Comparison of ENCODE assay signal across 7 mouse cellular contexts in genomic region chr4:47010400-47011231, GRCm38 (mm10). TPM values are rescaled to one million over a fixed set of nuclear protein-coding genes. Genes with fewer than 3 reads are reported as not detected.
DNase-seq lines count a peak whose midpoint lies in the region; ATAC-seq and TF ChIP-seq lines count a peak whose summit lies in the region.

No protein-coding gene starts in this region.

- no peak for TF ChIP-seq EP300 in stomach, postnatal 0 days (optimal IDR thresholded peaks at IDR 0.05)
- TF ChIP-seq EP300 in liver, postnatal 0 days (IDR thresholded peaks at IDR 0.05; ENCODE audit: low read depth), result no peak

- H3K4me2 ChIP-seq in stomach, embryonic 14.5 days (replicated peaks; ENCODE audit: low read depth, low read length), result peak overlapping the region; percentile 22; the same call in 1 of the 2 replicates
- no peak overlapping the region for H3K4me2 ChIP-seq in stomach, postnatal 0 days (replicated peaks; ENCODE audit: low read depth)
- H3K4me2 ChIP-seq in kidney, embryonic 16.5 days (replicated peaks; ENCODE audit: low read depth, low read length), result peak overlapping the region; percentile 39
- peak overlapping the region; percentile 53 for H3K4me2 ChIP-seq in liver, postnatal 0 days (ENCODE audit: low read depth, low read length)

- H3K9me3 ChIP-seq in stomach, embryonic 14.5 days (ENCODE audit: control insufficient read depth, low read depth, low read length), result no peaks in the 10 kb centered on the region
- no peaks in the 10 kb centered on the region for H3K9me3 ChIP-seq in stomach, postnatal 0 days (ENCODE audit: control insufficient read depth, low read length)
- H3K9me3 ChIP-seq in kidney, embryonic 16.5 days (ENCODE audit: low read length), result no peaks in the 10 kb centered on the region
- H3K9me3 ChIP-seq in liver, postnatal 0 days (ENCODE audit: low read length), result no peaks in the 10 kb centered on the region

- no peaks in the 10 kb centered on the region for H3K27me3 ChIP-seq in stomach, embryonic 14.5 days (ENCODE audit: control insufficient read depth, insufficient read depth, low read length)
- no peaks in the 10 kb centered on the region for H3K27me3 ChIP-seq in stomach, postnatal 0 days (ENCODE audit: control insufficient read depth, insufficient read depth, low read length)
- no peaks in the 10 kb centered on the region for H3K27me3 ChIP-seq in kidney, embryonic 16.5 days (ENCODE audit: insufficient read depth, low read length)
- H3K27me3 ChIP-seq in liver, postnatal 0 days (ENCODE audit: insufficient read depth, low read length), result 0 out of 2 replicates have a peak, but pooled peaks cover 3% of the 10 kb centered on the region

- ATAC-seq in stomach, embryonic 14.5 days (ENCODE audit: insufficient number of reproducible peaks, insufficient read depth, low FRiP score, low read depth), result no peak
- ATAC-seq in stomach, postnatal 0 days (ENCODE audit: low FRiP score, low TSS enrichment), result no peak; the same call in 1 of the 2 replicates
- peak; percentile 73 for ATAC-seq in frontal cortex, adult (ENCODE audit: low TSS enrichment)
- no peak for ATAC-seq in kidney, embryonic 16.5 days (ENCODE audit: low FRiP score, low TSS enrichment)
- peak; percentile 50 for ATAC-seq in liver, postnatal 0 days
- no peak for ATAC-seq in erythroid progenitor cell, adult 5-6 weeks (replicated peaks; ENCODE audit: low FRiP score, poor library complexity, severe bottlenecking)

- 33% methylated on average over 12 of the region's 12 CpGs for WGBS in stomach, embryonic 14.5 days
- WGBS in stomach, postnatal 0 days, result 40% methylated on average over 12 of the region's 12 CpGs
- WGBS in kidney, embryonic 16.5 days, result 38% methylated on average over 12 of the region's 12 CpGs
- 23% methylated on average over 12 of the region's 12 CpGs for WGBS in liver, postnatal 0 days (ENCODE audit: insufficient replicate concordance)

- no peaks in the 10 kb centered on the region for H3K36me3 ChIP-seq in stomach, embryonic 14.5 days (ENCODE audit: control insufficient read depth, insufficient read depth, low read length)
- H3K36me3 ChIP-seq in stomach, postnatal 0 days (ENCODE audit: control insufficient read depth, insufficient read depth, low read length), result no peaks in the 10 kb centered on the region
- H3K36me3 ChIP-seq in kidney, embryonic 16.5 days (ENCODE audit: insufficient read depth, low read length), result no peaks in the 10 kb centered on the region
- no peaks in the 10 kb centered on the region for H3K36me3 ChIP-seq in liver, postnatal 0 days (replicated peaks; ENCODE audit: insufficient read depth, low read length)

- DNase-seq in stomach, postnatal 0 days (ENCODE audit: low spot score), result no peak
- DNase-seq in liver, postnatal 0 days, result peak; percentile 61
- peak; percentile 52 to 60 for DNase-seq in spleen, adult 18-20 months

- no peak overlapping the region for H3K4me3 ChIP-seq in stomach, embryonic 14.5 days (ENCODE audit: low read depth, low read length)
- no peak overlapping the region for H3K4me3 ChIP-seq in stomach, postnatal 0 days (ENCODE audit: low read depth, low read length)
- H3K4me3 ChIP-seq in kidney, embryonic 16.5 days (ENCODE audit: low read length), result no peak overlapping the region
- H3K4me3 ChIP-seq in liver, postnatal 0 days (ENCODE audit: low read depth, low read length), result peak overlapping the region; percentile 30; the same call in 1 of the 2 replicates

- peaks cover 5% of the 10 kb centered on the region; the same call in 1 of the 2 replicates for H3K4me1 ChIP-seq in stomach, embryonic 14.5 days (ENCODE audit: control insufficient read depth, insufficient read depth, low read length)
- H3K4me1 ChIP-seq in stomach, postnatal 0 days (replicated peaks; ENCODE audit: control insufficient read depth, insufficient read depth), result no peaks in the 10 kb centered on the region
- peaks cover 4% of the 10 kb centered on the region; the same call in 1 of the 2 replicates for H3K4me1 ChIP-seq in kidney, embryonic 16.5 days (ENCODE audit: insufficient read depth, low read length)
- H3K4me1 ChIP-seq in liver, postnatal 0 days (ENCODE audit: insufficient read depth), result peaks cover 14% of the 10 kb centered on the region

- no peak for TF ChIP-seq CTCF in stomach, postnatal 0 days (IDR thresholded peaks at IDR 0.05; ENCODE audit: low read depth)
- no peak for TF ChIP-seq CTCF in liver, postnatal 0 days (IDR thresholded peaks at IDR 0.05; ENCODE audit: low read depth)

- H3K27ac ChIP-seq in stomach, embryonic 14.5 days (ENCODE audit: low read length), result no peak overlapping the region
- no peak overlapping the region for H3K27ac ChIP-seq in stomach, postnatal 0 days (replicated peaks)
- no peak overlapping the region for H3K27ac ChIP-seq in kidney, embryonic 16.5 days (ENCODE audit: low read length)
- H3K27ac ChIP-seq in liver, postnatal 0 days (ENCODE audit: low read depth), result peak overlapping the region; percentile 66

- H3K9ac ChIP-seq in stomach, embryonic 14.5 days (replicated peaks; ENCODE audit: low read depth, low read length), result no peak overlapping the region
- no peak overlapping the region for H3K9ac ChIP-seq in stomach, postnatal 0 days (ENCODE audit: low read length)
- no peak overlapping the region for H3K9ac ChIP-seq in kidney, embryonic 16.5 days (replicated peaks; ENCODE audit: low read length)
- H3K9ac ChIP-seq in liver, postnatal 0 days (replicated peaks), result no peak overlapping the region

RNA-seq across cellular contexts. Expression of gene Gabbr2, which starts 18.9 kb away (rescaled TPM):
- polyA plus RNA-seq in stomach, embryonic 14.5 days (2014; fragmentation: Nextera tagmentation; extraction: Ambion mirVana), result 0.08 and 0.09 TPM in 2 replicates
- polyA plus RNA-seq in stomach, postnatal 0 days (2015; fragmentation: Nextera tagmentation; extraction: Ambion mirVana), result 0.04 and 0.06 TPM in 2 replicates
- 0.11 and 0.13 TPM in 2 replicates for polyA plus RNA-seq in kidney, embryonic 16.5 days (2015; fragmentation: Nextera tagmentation; extraction: Ambion mirVana)
- polyA plus RNA-seq in liver, postnatal 0 days (2015; fragmentation: Nextera tagmentation; extraction: Ambion mirVana), result 0.11 and 0.20 TPM in 2 replicates
- total RNA-seq in erythroid progenitor cell, adult 5-6 weeks (2015; ENCODE audit: low replicate concordance), result not detected in 2 replicates
- total RNA-seq in erythroid progenitor cell, adult 5-6 weeks (2017; ENCODE audit: low replicate concordance), result 0.38 and 1.2 TPM in 2 replicates

RNA-seq across cellular contexts. Expression of gene Anks6, which starts 46.6 kb away (rescaled TPM):
- 4.8 and 6.2 TPM in 2 replicates for polyA plus RNA-seq in stomach, embryonic 14.5 days (2014; fragmentation: Nextera tagmentation; extraction: Ambion mirVana)
- polyA plus RNA-seq in stomach, postnatal 0 days (2015; fragmentation: Nextera tagmentation; extraction: Ambion mirVana), result 3.7 and 4.6 TPM in 2 replicates
- 6.3 and 7.1 TPM in 2 replicates for polyA plus RNA-seq in kidney, embryonic 16.5 days (2015; fragmentation: Nextera tagmentation; extraction: Ambion mirVana)
- 0.07 and 0.14 TPM in 2 replicates for polyA plus RNA-seq in liver, postnatal 0 days (2015; fragmentation: Nextera tagmentation; extraction: Ambion mirVana)
- not detected in 2 replicates for total RNA-seq in erythroid progenitor cell, adult 5-6 weeks (2015; ENCODE audit: low replicate concordance)
- not detected in 2 replicates for total RNA-seq in erythroid progenitor cell, adult 5-6 weeks (2017; ENCODE audit: low replicate concordance)

Comparison
In these comparisons a context has a peak if more than half of its experiments do, and no peak if none do; other contexts are left out.
1. ATAC-seq: peak in frontal cortex, adult (single experiment) and liver, postnatal 0 days (single experiment); none in stomach, embryonic 14.5 days (single experiment), stomach, postnatal 0 days (single experiment), kidney, embryonic 16.5 days (single experiment) and erythroid progenitor cell, adult 5-6 weeks (single experiment).